Mouse (Mus musculus) CH12.LX (cell line): Measurements from ENCODE around the gene Ercc6l. TPM values are rescaled to one million over a fixed set of nuclear protein-coding genes. Genes with fewer than 3 reads are reported as not detected.

ENCODE experiments used
- DNase-seq: peaks from one replicate; pipeline ENCODE4 v3.0.0-alpha.2; 2013; ENCODE audit errors: extremely low read depth
- H3K27ac ChIP-seq: 2 replicates; pipeline ENCODE4 v1.5.1; 2012; ENCODE audit warnings: low read depth, mild to moderate bottlenecking, control low read depth, moderate library complexity; ENCODE audit not compliant: insufficient read depth
- H3K27me3 ChIP-seq: replicated peaks from 2 replicates; pipeline ENCODE3; 2012; ENCODE audit warnings: inconsistent platforms
- H3K36me3 ChIP-seq, 2 experiments: replicated peaks in 1 of 2; 2 replicates each; pipeline versions ENCODE3 to v1.6.1; 2012; ENCODE audit warnings: inconsistent platforms in 1 of 2, low read length in 1 of 2, mild to moderate bottlenecking in 1 of 2, mixed read lengths in 1 of 2, moderate library complexity in 1 of 2; ENCODE audit not compliant: control insufficient read depth in 1 of 2, insufficient read depth in 1 of 2
- H3K4me1 ChIP-seq, 2 experiments: 2 replicates each; pipeline ENCODE4 v1.6.1; 2012; ENCODE audit warnings: inconsistent platforms in 1 of 2, moderate library complexity in 1 of 2; ENCODE audit not compliant: insufficient read depth in 2 of 2, control insufficient read depth in 1 of 2
- H3K4me2 ChIP-seq: 2 replicates; pipeline ENCODE4 v1.6.1; 2012; ENCODE audit warnings: low read depth, mild to moderate bottlenecking, control low read depth; ENCODE audit not compliant: poor library complexity, insufficient read depth, severe bottlenecking
- H3K4me3 ChIP-seq, 3 experiments: fragments of 150-350 bp in 1 of 3; sonication (generic) in 1 of 3; replicated peaks in 1 of 3; 2 replicates each; pipeline versions ENCODE3 to v1.5.1; 2011 to 2012; ENCODE audit warnings: low read depth in 2 of 3, low read length in 2 of 3, mild to moderate bottlenecking in 2 of 3, moderate library complexity in 2 of 3, control low read depth in 1 of 3, improper control_type of control experiment in 1 of 3, inconsistent platforms in 1 of 3, mixed read lengths in 1 of 3; ENCODE audit not compliant: poor library complexity in 1 of 3
- H3K79me2 ChIP-seq: replicated peaks from 2 replicates; pipeline ENCODE4 v1.6.1; 2012; ENCODE audit warnings: mild to moderate bottlenecking, moderate library complexity; ENCODE audit not compliant: control insufficient read depth, poor library complexity, insufficient read depth, severe bottlenecking; ENCODE audit errors: extremely low read depth
- H3K9ac ChIP-seq: 2 replicates; pipeline ENCODE4 v1.6.1; 2012; ENCODE audit warnings: low read depth, mild to moderate bottlenecking, control low read depth, moderate library complexity; ENCODE audit not compliant: insufficient read depth
- H3K9me3 ChIP-seq: replicated peaks from 2 replicates; pipeline ENCODE3; 2012; ENCODE audit warnings: low read length, inconsistent platforms, mixed read lengths
- CHD1 ChIP-seq: IDR thresholded peaks from 2 replicates; pipeline ENCODE4 v1.6.1; 2012; ENCODE audit warnings: low read depth, low read length, improper control_type of control experiment, inconsistent platforms
- CTCF ChIP-seq, 2 experiments: IDR thresholded peaks in 1 of 2; conservative IDR thresholded peaks in 1 of 2; 2 replicates each; pipeline ENCODE4 v1.5.1; 2011 to 2012; ENCODE audit warnings: low read depth in 2 of 2, low read length in 2 of 2, improper control_type of control experiment in 1 of 2, inconsistent platforms in 1 of 2, mild to moderate bottlenecking in 1 of 2, moderate library complexity in 1 of 2
- E2F4 ChIP-seq: IDR thresholded peaks from 2 replicates; pipeline ENCODE4 v1.6.1; 2011; ENCODE audit warnings: low read depth, low read length, improper control_type of control experiment; ENCODE audit not compliant: insufficient replicate concordance
- ELF1 ChIP-seq: IDR thresholded peaks from 2 replicates; pipeline ENCODE4 v1.6.1; 2014; ENCODE audit warnings: low read depth, mild to moderate bottlenecking, inconsistent platforms, low read length, improper control_type of control experiment
- HCFC1 ChIP-seq: IDR thresholded peaks from 2 replicates; pipeline ENCODE4 v1.6.1; 2012; ENCODE audit warnings: low read depth, mild to moderate bottlenecking, inconsistent platforms, low read length, improper control_type of control experiment
- JUN ChIP-seq: IDR thresholded peaks from 2 replicates; pipeline ENCODE4 v1.6.1; 2011; ENCODE audit warnings: low read depth, mild to moderate bottlenecking, low read length, improper control_type of control experiment, moderate library complexity; ENCODE audit not compliant: insufficient read depth
- KAT2A ChIP-seq: IDR thresholded peaks from 2 replicates; pipeline ENCODE4 v1.6.1; 2012; ENCODE audit warnings: low read length, improper control_type of control experiment, inconsistent platforms; ENCODE audit not compliant: insufficient replicate concordance
- MXI1 ChIP-seq: IDR thresholded peaks from 2 replicates; pipeline ENCODE4 v1.6.1; 2011; ENCODE audit warnings: mild to moderate bottlenecking, low read depth, low read length, improper control_type of control experiment
- RCOR1 ChIP-seq: conservative IDR thresholded peaks from 2 replicates; pipeline ENCODE4 v1.6.1; 2012; ENCODE audit warnings: low read depth, mild to moderate bottlenecking, inconsistent platforms, low read length, improper control_type of control experiment
- SIN3A ChIP-seq: IDR thresholded peaks from 2 replicates; pipeline ENCODE4 v1.6.1; 2012; ENCODE audit warnings: low read length, improper control_type of control experiment, inconsistent platforms
- TCF12 ChIP-seq: IDR thresholded peaks from 2 replicates; pipeline ENCODE4 v1.6.1; 2014; ENCODE audit warnings: low read depth, mild to moderate bottlenecking, inconsistent platforms, low read length, improper control_type of control experiment
- USF1 ChIP-seq: IDR thresholded peaks from 2 replicates; pipeline ENCODE4 v1.6.1; 2014; ENCODE audit warnings: low read depth, mild to moderate bottlenecking, inconsistent platforms, low read length, improper control_type of control experiment
- USF2 ChIP-seq: conservative IDR thresholded peaks from 2 replicates; pipeline ENCODE4 v1.6.1; 2011; ENCODE audit warnings: low read depth, low read length, improper control_type of control experiment
- ZKSCAN1 ChIP-seq: IDR thresholded peaks from 2 replicates; pipeline ENCODE4 v1.6.1; 2012; ENCODE audit warnings: low read depth, inconsistent platforms, low read length, improper control_type of control experiment, borderline replicate concordance
- ZMIZ1 ChIP-seq: IDR thresholded peaks from 2 replicates; pipeline ENCODE4 v1.6.1; 2012; ENCODE audit warnings: low read depth, mild to moderate bottlenecking, inconsistent platforms, low read length, improper control_type of control experiment
- ZNF384 ChIP-seq: IDR thresholded peaks from 2 replicates; pipeline ENCODE4 v1.6.1; 2012; ENCODE audit warnings: low read depth, low read length, improper control_type of control experiment, inconsistent platforms
- dilution Hi-C: fragments of 300-500 bp; cut with MboI; formaldehyde crosslinking; loops from 2 replicates; pipeline ENCODE4 v1.14.3; 2020; ENCODE audit warnings: low sequenced_read_pairs; ENCODE audit not compliant: extremely low pct_unique_long_range_greater_than_20kb, extremely low pct_ligation_motif_present
- in situ Hi-C: fragments of 300-500 bp; cut with MboI; formaldehyde crosslinking; loops from 3 replicates; pipeline ENCODE4 v1.14.3; 2019; ENCODE audit warnings: low sequenced_read_pairs, low pct_ligation_motif_present, low pct_unique_long_range_greater_than_20kb, mixed read lengths
- polyA plus RNA-seq: library from polyadenylated mRNA; unstranded; fragments of >175 nt; gene quantifications from 2 replicates; pipeline ENCODE4 v1.2.1, GENCODE M21; 2012; ENCODE audit warnings: low read depth; ENCODE audit not compliant: insufficient read length
- total RNA-seq, 2 experiments: library from RNA; depleted of rRNA; stranded (reverse); fragments of 300-350 nt in 1 of 2; fragments of >200 nt in 1 of 2; gene quantifications; 2 replicates each; pipeline ENCODE4 v1.2.3; 2012 to 2014

Ercc6l gene
- total and polyA plus RNA-seq, 3 experiments: 8.9 to 18.5 (median 15.0) TPM

- H3K79me2 ChIP-seq: peaks cover 13% of the 10 kb centered on the region
- dilution Hi-C loops (no loop called here), in situ Hi-C loops (no loop called here)
- no peaks in the 10 kb centered on the region for H3K36me3 ChIP-seq
- no peaks in the 10 kb centered on the region for H3K4me1 ChIP-seq
- no peak overlapping the region for H3K9ac ChIP-seq
- no peak for DNase-seq
- no peak overlapping the region for H3K27ac ChIP-seq
- H3K27me3 ChIP-seq: no peaks in the 10 kb centered on the region
- TF ChIP-seq ZKSCAN1: no peak
- TF ChIP-seq CHD1: no peak
- no peak for TF ChIP-seq KAT2A
- no peak for TF ChIP-seq HCFC1
- TF ChIP-seq CTCF (conservative IDR thresholded peaks at IDR 0.05 in 1 of 2, IDR thresholded peaks at IDR 0.05 in 1 of 2; ENCODE audit: low read depth in 2 of 2, low read length in 2 of 2): peak in 1 of 2 experiments; percentile 51; a peak in 2 of 4 replicates
- TF ChIP-seq SIN3A: no peak
- H3K4me3 ChIP-seq: no peak overlapping the region
- no peaks in the 10 kb centered on the region for H3K9me3 ChIP-seq
- no peak overlapping the region for H3K4me2 ChIP-seq
Observed at GRCm38 (mm10) chrX:102159778-102160177, 2.9 kb upstream of the Ercc6l start.

- H3K27me3 ChIP-seq: no peaks in the 10 kb centered on the region
- peak overlapping the region; percentile 57; the same call in 1 of the 2 replicates for H3K27ac ChIP-seq
- H3K4me1 ChIP-seq: no peaks in the 10 kb centered on the region
- H3K4me2 ChIP-seq: peak overlapping the region; percentile 67
- in situ Hi-C loops (no loop called here), dilution Hi-C loops (no loop called here)
- H3K36me3 ChIP-seq: peaks cover 0 to 10% of the 10 kb centered on the region in 2 experiments
- no peak overlapping the region; the same call in 1 of the 2 replicates for H3K9ac ChIP-seq
- no peaks in the 10 kb centered on the region for H3K9me3 ChIP-seq
- no peak for DNase-seq
- H3K79me2 ChIP-seq: peaks cover 18% of the 10 kb centered on the region
- TF ChIP-seq JUN (no peak), CTCF (conservative IDR thresholded peaks at IDR 0.05 in 1 of 2, IDR thresholded peaks at IDR 0.05 in 1 of 2; ENCODE audit: low read depth in 2 of 2, low read length in 2 of 2) (0 out of 4 replicates have a peak, but pooled peaks of 1 of the 2 experiments have one; percentile 6)
- H3K4me3 ChIP-seq: peak overlapping the region in 2 of 3 experiments; percentile 32 to 35
Observed at GRCm38 (mm10) chrX:102157423-102157791, 516 bp upstream of the Ercc6l start.

GRCm38 (mm10) chrX:102141157-102141556 is 15.7 kb downstream of the Ercc6l start:
- Histone ChIP-seq H3K79me2 (no peaks in the 10 kb centered on the region), H3K27me3 (no peaks in the 10 kb centered on the region), H3K4me3 (no peak overlapping the region), H3K27ac (no peak overlapping the region), H3K4me2 (no peak overlapping the region), H3K9me3 (no peaks in the 10 kb centered on the region)
- in situ Hi-C loops: no loop called here
- dilution Hi-C loops: no loop called here
- no peak for DNase-seq
- no peak for TF ChIP-seq TCF12
- TF ChIP-seq ZKSCAN1: no peak
- TF ChIP-seq CTCF (conservative IDR thresholded peaks at IDR 0.05 in 1 of 2, IDR thresholded peaks at IDR 0.05 in 1 of 2; ENCODE audit: low read depth in 2 of 2, low read length in 2 of 2): no peak
- TF ChIP-seq ZMIZ1: no peak
- TF ChIP-seq ELF1: no peak
- TF ChIP-seq E2F4: no peak
- no peak for TF ChIP-seq MXI1
- no peak for TF ChIP-seq RCOR1
- no peak for TF ChIP-seq ZNF384
- no peak for TF ChIP-seq KAT2A
- no peak for TF ChIP-seq USF1
- TF ChIP-seq USF2: no peak
- TF ChIP-seq, all 38 proteins: peak for 0
- H3K9ac ChIP-seq: no peak overlapping the region
- no peaks in the 10 kb centered on the region for H3K4me1 ChIP-seq
- peaks cover 12 to 46% of the 10 kb centered on the region in 2 experiments for H3K36me3 ChIP-seq
